Mouse (Mus musculus): ENCODE data around the gene Ndufb10. TPM values are rescaled to one million over a fixed set of nuclear protein-coding genes. Genes with fewer than 3 reads are reported as not detected.

The Ndufb10 gene
- total and polyA plus RNA-seq, 2 experiments from 2014 or later = 170 to 349 TPM

DNA sequence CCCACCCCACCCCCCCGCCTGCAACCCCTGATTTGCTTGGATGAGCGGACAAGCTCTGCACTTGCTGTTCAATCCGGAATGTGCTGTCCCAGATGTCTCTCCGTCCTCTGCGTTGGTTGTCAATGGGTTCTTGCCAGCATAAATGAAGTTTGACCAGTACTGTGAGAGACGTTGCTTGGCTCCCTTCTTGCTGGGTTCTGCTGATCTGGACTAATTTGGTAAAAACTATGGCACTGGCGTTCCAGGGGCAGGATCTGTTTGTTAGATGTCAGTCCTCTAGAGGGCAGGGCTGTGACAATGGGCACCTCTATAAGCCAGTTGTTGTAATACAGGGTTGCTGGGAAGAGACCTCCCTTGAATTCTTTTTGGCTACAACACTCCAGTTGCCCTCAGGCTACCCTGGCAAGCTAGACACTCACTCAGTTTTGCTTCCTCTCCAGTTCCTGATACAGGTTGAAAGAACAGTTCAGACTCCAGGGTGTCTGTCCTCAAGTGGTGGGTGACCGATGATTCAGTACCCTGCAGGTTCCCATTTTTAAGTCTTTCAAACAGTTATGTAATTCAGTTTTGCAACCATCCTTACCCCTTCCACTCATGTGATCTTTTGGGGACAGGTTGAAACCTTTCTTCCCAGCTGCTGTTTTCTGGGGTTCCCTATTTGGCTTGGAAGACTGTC lies 13.0 kb upstream of the Ndufb10 start:
- Histone ChIP-seq H3K9me3 (ENCODE audit: low read length) (no peaks in the 10 kb centered on the region), H3K9ac (replicated peaks; ENCODE audit: low read length, poor library complexity, severe bottlenecking) (peak overlapping the region; percentile 55; the same call in 1 of the 2 replicates), H3K27me3 (ENCODE audit: insufficient read depth, low read length) (no peaks in the 10 kb centered on the region), H3K4me1 (ENCODE audit: insufficient read depth, low read length) (no peaks in the 10 kb centered on the region), H3K36me3 (ENCODE audit: insufficient read depth, low read length) (no peaks in the 10 kb centered on the region), H3K4me3 (ENCODE audit: low read depth, low read length) (peak overlapping the region; percentile 54), H3K4me2 (ENCODE audit: low read depth, low read length, poor library complexity, severe bottlenecking) (peak overlapping the region; percentile 85), H3K27ac (ENCODE audit: low read depth, low read length) (no peak overlapping the region)
- no peak for DNase-seq (ENCODE audit: low spot score)
- 28% methylated on average over 8 of the region's 8 CpGs for WGBS
- no peak for ATAC-seq (ENCODE audit: low FRiP score)
- 0 out of 2 replicates have a peak, but pooled peaks have one; percentile 9 for TF ChIP-seq CTCF (IDR thresholded peaks at IDR 0.05)

DNA sequence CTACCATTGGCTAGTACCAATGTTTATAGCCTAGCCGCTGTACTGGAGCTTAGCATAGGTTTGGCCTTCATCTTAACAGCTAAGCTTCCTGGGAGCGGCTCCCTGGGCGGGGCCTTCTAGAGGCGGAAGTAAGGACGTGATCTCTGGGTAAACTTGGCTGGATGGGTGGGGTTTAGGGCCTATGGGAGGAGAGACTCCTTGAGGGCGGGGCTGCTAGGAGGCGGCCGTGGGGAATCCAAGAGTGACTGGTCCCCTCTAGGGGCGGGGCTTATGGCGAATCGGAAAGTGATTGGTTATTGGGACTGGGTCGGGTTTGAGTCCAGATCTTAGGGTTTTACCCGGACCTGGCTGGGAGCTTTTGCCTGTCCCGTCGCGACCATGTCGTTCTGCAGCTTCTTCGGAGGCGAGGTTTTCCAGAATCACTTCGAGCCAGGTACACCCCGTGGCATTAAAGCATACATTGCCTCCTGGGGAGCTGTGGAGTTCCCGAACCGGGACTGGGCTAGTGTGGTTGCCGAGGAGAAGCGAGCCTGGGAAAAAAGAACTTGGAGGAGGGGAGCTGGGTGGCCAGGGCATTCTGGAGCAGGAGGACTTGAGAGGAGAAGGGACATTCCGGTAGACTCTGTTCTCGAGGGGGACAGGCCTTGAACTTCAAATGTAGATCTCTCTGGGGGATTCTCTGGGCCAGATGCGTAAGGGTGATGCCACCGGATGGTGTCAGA lies 12.2 kb upstream of the Ndufb10 start, which contains the start of gene Msrb1:
Gene Msrb1 (plus strand): TSS at position 313 of the 722 bp plus-strand sequence.
- TF ChIP-seq CTCF (IDR thresholded peaks at IDR 0.05) = no peak
- H3K4me2 ChIP-seq (ENCODE audit: low read depth, low read length, poor library complexity, severe bottlenecking) = peak within 1 kb of the TSS; percentile 85
- peak within 1 kb of the TSS; percentile 55 for H3K9ac ChIP-seq (replicated peaks; ENCODE audit: low read length, poor library complexity, severe bottlenecking)
- no peaks in the 10 kb centered on the region for H3K27me3 ChIP-seq (ENCODE audit: insufficient read depth, low read length)
- H3K9me3 ChIP-seq (ENCODE audit: low read length) = no peaks in the 10 kb centered on the region
- ATAC-seq (ENCODE audit: low FRiP score) = peak; percentile 92
- H3K27ac ChIP-seq (ENCODE audit: low read depth, low read length) = peak within 1 kb of the TSS; percentile 59
- DNase-seq (ENCODE audit: low spot score) = peak; percentile 97
- no peaks in the 10 kb centered on the region for H3K4me1 ChIP-seq (ENCODE audit: insufficient read depth, low read length)
- H3K4me3 ChIP-seq (ENCODE audit: low read depth, low read length) = peak within 1 kb of the TSS; percentile 54
- WGBS = under 1% methylated on average over 29 of the region's 29 CpGs
- no peaks in the 10 kb centered on the region for H3K36me3 ChIP-seq (ENCODE audit: insufficient read depth, low read length)

DNA sequence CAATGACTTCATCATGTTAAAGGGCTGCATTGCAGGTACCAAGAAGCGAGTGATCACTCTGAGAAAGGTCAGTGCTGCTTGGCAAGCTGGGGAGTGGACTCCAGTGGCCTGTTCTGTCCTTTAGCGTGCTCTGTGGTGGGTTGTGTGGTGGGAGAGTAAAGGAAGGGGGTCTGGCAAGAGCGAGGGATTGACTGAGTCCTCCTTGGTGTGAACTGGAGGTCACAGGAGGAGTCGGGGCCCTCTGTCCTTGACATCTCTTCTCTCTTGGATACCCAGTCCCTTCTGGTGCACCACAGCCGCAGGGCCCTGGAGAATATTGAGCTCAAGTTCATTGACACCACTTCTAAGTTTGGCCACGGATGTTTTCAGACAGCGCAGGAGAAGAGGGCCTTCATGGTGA lies 11.2 kb upstream of the Ndufb10 start:
- DNase-seq (ENCODE audit: low spot score) (no peak), ATAC-seq (ENCODE audit: low FRiP score) (no peak)
- H3K27me3 ChIP-seq (ENCODE audit: insufficient read depth, low read length) = no peaks in the 10 kb centered on the region
- TF ChIP-seq CTCF (IDR thresholded peaks at IDR 0.05) = no peak
- H3K27ac ChIP-seq (ENCODE audit: low read depth, low read length) = no peak overlapping the region
- H3K36me3 ChIP-seq (ENCODE audit: insufficient read depth, low read length) = no peaks in the 10 kb centered on the region
- H3K9ac ChIP-seq (replicated peaks; ENCODE audit: low read length, poor library complexity, severe bottlenecking) = no peak overlapping the region
- no peaks in the 10 kb centered on the region for H3K9me3 ChIP-seq (ENCODE audit: low read length)
- H3K4me3 ChIP-seq (ENCODE audit: low read depth, low read length) = no peak overlapping the region
- no peak overlapping the region for H3K4me2 ChIP-seq (ENCODE audit: low read depth, low read length, poor library complexity, severe bottlenecking)
- H3K4me1 ChIP-seq (ENCODE audit: insufficient read depth, low read length) = no peaks in the 10 kb centered on the region
- WGBS = 88% methylated on average over 7 of the region's 7 CpGs

DNA sequence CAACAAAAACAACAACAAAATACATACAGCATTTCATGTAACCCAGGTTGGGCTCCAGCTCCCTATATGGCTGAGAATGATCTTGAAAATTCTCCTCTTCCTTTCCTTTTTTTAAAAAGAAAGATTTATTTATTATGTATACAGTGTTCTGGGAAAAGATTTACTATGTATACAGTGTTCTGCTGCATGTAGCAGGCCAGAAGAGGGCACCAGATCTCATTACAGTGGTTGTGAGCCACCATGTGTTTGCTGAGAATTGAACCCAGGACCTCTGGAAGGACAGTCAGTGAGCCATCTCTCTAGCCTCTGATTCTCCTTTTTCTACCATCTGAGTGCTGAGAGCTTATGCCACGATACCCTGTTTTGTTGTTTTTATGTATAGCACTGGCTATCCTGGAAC lies 10.2 kb upstream of the Ndufb10 start:
- no peaks in the 10 kb centered on the region for H3K9me3 ChIP-seq (ENCODE audit: low read length)
- 90% methylated on average over 1 of the region's 1 CpGs for WGBS
- no peaks in the 10 kb centered on the region for H3K36me3 ChIP-seq (ENCODE audit: insufficient read depth, low read length)
- no peak overlapping the region for H3K9ac ChIP-seq (replicated peaks; ENCODE audit: low read length, poor library complexity, severe bottlenecking)
- no peak for ATAC-seq (ENCODE audit: low FRiP score)
- H3K4me3 ChIP-seq (ENCODE audit: low read depth, low read length) = no peak overlapping the region
- no peak overlapping the region for H3K4me2 ChIP-seq (ENCODE audit: low read depth, low read length, poor library complexity, severe bottlenecking)
- H3K27ac ChIP-seq (ENCODE audit: low read depth, low read length) = no peak overlapping the region
- H3K27me3 ChIP-seq (ENCODE audit: insufficient read depth, low read length) = no peaks in the 10 kb centered on the region
- no peak for DNase-seq (ENCODE audit: low spot score)
- H3K4me1 ChIP-seq (ENCODE audit: insufficient read depth, low read length) = no peaks in the 10 kb centered on the region
- peak; percentile 33; the same call in 1 of the 2 replicates for TF ChIP-seq CTCF (IDR thresholded peaks at IDR 0.05)

DNA sequence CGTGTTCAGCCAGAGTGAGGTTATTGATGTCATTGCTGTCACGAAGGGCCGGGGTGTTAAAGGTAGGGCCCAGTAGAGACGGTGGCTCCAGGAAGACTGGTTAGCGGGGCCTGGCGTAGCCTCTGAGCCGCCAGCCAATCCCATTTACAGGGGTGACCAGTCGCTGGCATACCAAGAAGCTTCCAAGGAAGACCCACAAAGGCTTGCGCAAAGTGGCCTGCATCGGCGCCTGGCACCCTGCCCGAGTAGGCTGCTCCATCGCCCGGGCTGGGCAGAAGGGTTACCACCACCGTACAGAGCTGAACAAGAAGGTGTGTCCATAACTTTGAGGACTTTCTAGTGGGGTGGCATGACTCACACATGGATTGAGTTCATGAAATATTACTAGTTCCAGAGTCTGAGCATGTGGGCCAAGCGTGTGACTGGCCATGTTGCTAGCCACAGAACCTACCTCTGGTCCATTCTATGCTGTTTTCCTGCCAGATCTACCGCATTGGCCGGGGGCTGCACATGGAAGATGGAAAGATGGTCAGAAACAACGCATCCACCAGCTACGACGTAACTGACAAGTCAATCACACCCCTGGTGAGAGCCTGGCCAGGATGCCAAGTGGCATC lies 9.3 kb upstream of the Ndufb10 start:
- no peaks in the 10 kb centered on the region for H3K36me3 ChIP-seq (ENCODE audit: insufficient read depth, low read length)
- no peaks in the 10 kb centered on the region for H3K4me1 ChIP-seq (ENCODE audit: insufficient read depth, low read length)
- no peak for ATAC-seq (ENCODE audit: low FRiP score)
- TF ChIP-seq CTCF (IDR thresholded peaks at IDR 0.05) = no peak
- no peak overlapping the region; the same call in 1 of the 2 replicates for H3K9ac ChIP-seq (replicated peaks; ENCODE audit: low read length, poor library complexity, severe bottlenecking)
- DNase-seq (ENCODE audit: low spot score) = no peak
- H3K27me3 ChIP-seq (ENCODE audit: insufficient read depth, low read length) = no peaks in the 10 kb centered on the region
- H3K4me2 ChIP-seq (ENCODE audit: low read depth, low read length, poor library complexity, severe bottlenecking) = no peak overlapping the region
- no peak overlapping the region for H3K4me3 ChIP-seq (ENCODE audit: low read depth, low read length)
- H3K9me3 ChIP-seq (ENCODE audit: low read length) = no peaks in the 10 kb centered on the region
- 90% methylated on average over 21 of the region's 21 CpGs for WGBS
- no peak overlapping the region for H3K27ac ChIP-seq (ENCODE audit: low read depth, low read length)
